Mouse (Mus musculus) lung, postnatal 10 days (tissue): ENCODE measurements around the gene R3hdm2.
A peak's percentile ranks its signal among the peaks of the same experiment; 100 is the strongest.

Experiments
- DNase-seq: peaks from one replicate; pipeline ENCODE4 v3.0.0; 2021

Gene R3hdm2

GRCm38 (mm10) chr10:127380251-127380691 is at the start of gene R3hdm2:
Gene R3hdm2 (plus strand): TSS chr10:127380327.
- DNase-seq, result peak; percentile 96

- DNase-seq, result no peak
Observed at GRCm38 (mm10) chr10:127332211-127332874, 47.8 kb upstream of the R3hdm2 start.

GRCm38 (mm10) chr10:127333152-127333551 is 47.0 kb upstream of the R3hdm2 start:
- DNase-seq, result no peak

- DNase-seq, result no peak
Observed at GRCm38 (mm10) chr10:127335271-127335670, 44.9 kb upstream of the R3hdm2 start.

GRCm38 (mm10) chr10:127336952-127337351 is 43.2 kb upstream of the R3hdm2 start:
- no peak for DNase-seq

- DNase-seq, result no peak
Observed at GRCm38 (mm10) chr10:127337536-127338099, 42.5 kb upstream of the R3hdm2 start.

- peak; percentile 94 for DNase-seq
Observed at GRCm38 (mm10) chr10:127338930-127339682, 41.0 kb upstream of the R3hdm2 start.

GRCm38 (mm10) chr10:127339683-127340576 is 40.2 kb upstream of the R3hdm2 start:
- peak; percentile 80 for DNase-seq

- DNase-seq, result peak; percentile 52
Observed at GRCm38 (mm10) chr10:127340577-127341359, 39.4 kb upstream of the R3hdm2 start.

- DNase-seq, result no peak
Observed at GRCm38 (mm10) chr10:127341360-127341690, 38.8 kb upstream of the R3hdm2 start.

GRCm38 (mm10) chr10:127341891-127342639 is 38.1 kb upstream of the R3hdm2 start, which contains the start of gene Gli1:
Gene Gli1 (minus strand): TSS chr10:127341974.
- DNase-seq, result peak; percentile 94

GRCm38 (mm10) chr10:127343029-127343428 is 37.1 kb upstream of the R3hdm2 start:
- no peak for DNase-seq

- no peak for DNase-seq
Observed at GRCm38 (mm10) chr10:127346173-127346572, 34.0 kb upstream of the R3hdm2 start.

- DNase-seq, result no peak
Observed at GRCm38 (mm10) chr10:127348957-127349356, 31.2 kb upstream of the R3hdm2 start.

GRCm38 (mm10) chr10:127349810-127350209 is 30.3 kb upstream of the R3hdm2 start:
- DNase-seq, result no peak

- DNase-seq, result peak; percentile 80
Observed at GRCm38 (mm10) chr10:127350594-127351284, 29.4 kb upstream of the R3hdm2 start.

GRCm38 (mm10) chr10:127351285-127351595 is 28.9 kb upstream of the R3hdm2 start:
- no peak for DNase-seq

- no peak for DNase-seq
Observed at GRCm38 (mm10) chr10:127351719-127352118, 28.4 kb upstream of the R3hdm2 start.

- DNase-seq, result no peak
Observed at GRCm38 (mm10) chr10:127352187-127352586, 27.9 kb upstream of the R3hdm2 start.

- DNase-seq, result no peak
Observed at GRCm38 (mm10) chr10:127352766-127353165, 27.4 kb upstream of the R3hdm2 start.
